Mouse (Mus musculus): ENCODE measurements at regions not wholly inside any gene's neighbourhood (a gene's known extent, or its start where the extent isn't known, plus 50 kb on each side); places are given as distances from the start of the nearest gene placed in this dataset.
A peak's percentile ranks its signal among the peaks of the same experiment; 100 is the strongest.
"Not testable (repeated sequence)": the region's sequence is repeated elsewhere in the genome, so short reads cannot be mapped to it uniquely, and the experiment has no call there.

DNA sequence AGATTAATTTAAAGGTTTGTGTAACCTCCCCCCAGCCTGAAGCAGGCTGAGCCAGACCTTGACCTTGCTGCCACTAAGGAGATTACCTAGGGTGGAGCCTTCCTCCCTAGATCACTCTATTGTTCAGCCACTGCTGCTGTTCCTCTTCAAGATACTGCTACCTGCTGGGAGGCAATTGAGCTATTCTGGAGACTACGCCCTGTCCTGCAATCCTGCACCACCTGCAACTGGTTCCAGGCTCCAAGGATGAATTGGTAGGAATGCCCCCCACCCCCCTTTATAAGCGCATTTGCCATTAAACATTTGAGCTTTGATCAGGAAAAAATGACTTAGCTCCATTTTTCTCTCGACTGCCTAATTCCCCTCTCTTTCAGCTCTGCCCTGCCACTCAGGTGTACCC is 1220.0 kb upstream of the Klhl29 start:
- H3K9me3 ChIP-seq (ENCODE audit: control insufficient read depth, insufficient read depth, low read depth, low read length); H3K4me3 ChIP-seq (ENCODE audit: insufficient read depth in 1 of 2, low read depth in 1 of 2, low read length in 2 of 2, poor library complexity in 1 of 2, severe bottlenecking in 1 of 2); H3K36me3 ChIP-seq (ENCODE audit: control insufficient read depth, insufficient read depth, low read length, poor library complexity, severe bottlenecking); in situ Hi-C loops (cut with MboI; ENCODE audit: low sequenced_read_pairs in 2 of 2, unreplicated experiment in 2 of 2); H3K9ac ChIP-seq (ENCODE audit: insufficient read depth, low read depth, low read length, poor library complexity, severe bottlenecking): not testable (repeated sequence)
- peak; percentile 23; the same call in 1 of the 2 replicates for TF ChIP-seq CHD2 (IDR thresholded peaks at IDR 0.05; ENCODE audit: low read depth, low read length)
- DNase-seq (ENCODE audit: low read depth, low spot score) = peak; percentile 75
- Histone ChIP-seq H3K27ac (ENCODE audit: insufficient read depth, low read depth, low read length, poor library complexity, severe bottlenecking) (peak overlapping the region; percentile 87), H3K4me1 (ENCODE audit: control insufficient read depth in 2 of 2, insufficient read depth in 2 of 2, low read length in 2 of 2, poor library complexity in 1 of 2) (peaks cover 0 to 10% of the 10 kb centered on the region in 2 experiments; a peak in 2 of 4 replicates)

DNA sequence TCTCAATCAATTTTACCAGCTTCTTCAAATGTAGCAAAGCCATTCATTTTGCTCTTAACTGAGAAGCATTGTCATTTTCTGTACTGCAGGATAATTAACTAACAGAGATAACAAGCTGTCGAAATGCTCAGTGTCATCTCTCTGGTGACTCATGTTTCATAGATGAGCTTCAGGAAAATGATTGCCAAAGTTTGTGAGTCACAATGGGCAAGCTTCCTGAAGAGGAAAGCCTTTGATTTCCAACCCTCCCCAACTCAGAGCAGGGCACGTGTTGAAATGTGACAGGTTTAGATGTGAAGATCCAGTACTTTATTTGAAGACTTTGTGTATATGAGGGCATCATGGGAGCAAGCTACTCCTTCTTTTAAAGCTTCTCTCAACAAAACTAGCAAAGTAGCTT is 1214.7 kb upstream of the Klhl29 start:
- Histone ChIP-seq H3K9me3 (ENCODE audit: control insufficient read depth, insufficient read depth, low read depth, low read length) (no peaks in the 10 kb centered on the region), H3K36me3 (ENCODE audit: control insufficient read depth, insufficient read depth, low read length, poor library complexity, severe bottlenecking) (no peaks in the 10 kb centered on the region), H3K27ac (ENCODE audit: insufficient read depth, low read depth, low read length, poor library complexity, severe bottlenecking) (no peak overlapping the region), H3K4me1 (ENCODE audit: control insufficient read depth in 2 of 2, insufficient read depth in 2 of 2, low read length in 2 of 2, poor library complexity in 1 of 2) (peaks cover 0 to 10% of the 10 kb centered on the region in 2 experiments; a peak in 2 of 4 replicates), H3K9ac (ENCODE audit: insufficient read depth, low read depth, low read length, poor library complexity, severe bottlenecking) (no peak overlapping the region), H3K4me3 (ENCODE audit: insufficient read depth in 1 of 2, low read depth in 1 of 2, low read length in 2 of 2, poor library complexity in 1 of 2, severe bottlenecking in 1 of 2) (no peak overlapping the region)
- TF ChIP-seq ZC3H11A (IDR thresholded peaks at IDR 0.05; ENCODE audit: borderline replicate concordance, low read depth, low read length) = no peak
- TF ChIP-seq MAFK (IDR thresholded peaks at IDR 0.05; ENCODE audit: insufficient read depth, low read depth, low read length) = no peak
- TF ChIP-seq CHD2 (IDR thresholded peaks at IDR 0.05; ENCODE audit: low read depth, low read length) = no peak
- no peak for TF ChIP-seq HCFC1 (IDR thresholded peaks at IDR 0.05; ENCODE audit: borderline replicate concordance, insufficient read depth, low read length)
- no peak for TF ChIP-seq ZNF384 (IDR thresholded peaks at IDR 0.05; ENCODE audit: low read depth, low read length)
- in situ Hi-C loops (cut with MboI; ENCODE audit: low sequenced_read_pairs in 2 of 2, unreplicated experiment in 2 of 2) = no loop called here
- DNase-seq (ENCODE audit: low read depth, low spot score) = no peak

DNA sequence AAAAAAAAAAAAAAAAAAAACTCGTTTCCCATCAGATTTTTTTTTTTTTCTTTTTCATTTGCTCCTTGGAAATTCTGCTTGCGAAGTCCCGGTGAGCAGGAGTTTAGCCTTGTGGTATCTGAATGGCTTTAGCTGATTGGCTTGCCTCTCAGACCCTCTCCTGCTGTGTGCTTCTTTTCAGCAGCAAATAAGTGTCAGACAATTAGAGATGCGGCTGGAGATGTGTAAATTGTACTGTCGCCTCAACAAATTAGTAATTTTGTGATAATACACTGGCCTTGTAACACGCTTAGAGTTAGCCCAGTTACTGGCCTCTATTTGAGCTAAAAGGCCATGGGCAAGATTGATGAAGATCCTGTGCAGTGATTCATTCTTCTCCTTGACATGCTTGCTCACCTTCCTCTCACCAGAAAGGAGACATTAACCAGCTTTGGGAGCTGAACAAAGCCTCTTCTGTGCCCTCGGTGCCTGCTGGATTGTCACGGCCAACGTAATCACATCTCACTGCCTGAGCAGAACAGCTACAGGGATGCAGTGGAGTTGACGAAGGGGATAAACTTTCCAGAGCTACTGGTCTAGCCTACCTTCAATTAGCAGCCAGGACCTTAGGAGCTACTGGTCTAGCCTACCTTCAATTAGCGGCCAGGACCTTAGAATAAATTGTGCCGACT is 1212.7 kb upstream of the Klhl29 start:
- in situ Hi-C loops (cut with MboI; ENCODE audit: low sequenced_read_pairs in 2 of 2, unreplicated experiment in 2 of 2) = no loop called here
- Histone ChIP-seq H3K36me3 (ENCODE audit: control insufficient read depth, insufficient read depth, low read length, poor library complexity, severe bottlenecking) (no peaks in the 10 kb centered on the region), H3K9me3 (ENCODE audit: control insufficient read depth, insufficient read depth, low read depth, low read length) (no peaks in the 10 kb centered on the region), H3K4me3 (ENCODE audit: insufficient read depth in 1 of 2, low read depth in 1 of 2, low read length in 2 of 2, poor library complexity in 1 of 2, severe bottlenecking in 1 of 2) (no peak overlapping the region), H3K9ac (ENCODE audit: insufficient read depth, low read depth, low read length, poor library complexity, severe bottlenecking) (no peak overlapping the region), H3K4me1 (ENCODE audit: control insufficient read depth in 2 of 2, insufficient read depth in 2 of 2, low read length in 2 of 2, poor library complexity in 1 of 2) (no peaks in the 10 kb centered on the region), H3K27ac (ENCODE audit: insufficient read depth, low read depth, low read length, poor library complexity, severe bottlenecking) (no peak overlapping the region)
- TF ChIP-seq HCFC1 (IDR thresholded peaks at IDR 0.05; ENCODE audit: borderline replicate concordance, insufficient read depth, low read length) (no peak), ZNF384 (IDR thresholded peaks at IDR 0.05; ENCODE audit: low read depth, low read length) (0 out of 2 replicates have a peak, but pooled peaks have one; percentile 52), MAFK (IDR thresholded peaks at IDR 0.05; ENCODE audit: insufficient read depth, low read depth, low read length) (no peak)
- no peak for DNase-seq (ENCODE audit: low read depth, low spot score)

GRCm38 (mm10) chr12:6580195-6580594 is 1204.7 kb upstream of the Klhl29 start:
- in situ Hi-C loops (cut with MboI; ENCODE audit: low sequenced_read_pairs in 2 of 2, unreplicated experiment in 2 of 2) = no loop called here
- no peak for DNase-seq (ENCODE audit: low read depth, low spot score)
- no peak for TF ChIP-seq ZNF384 (IDR thresholded peaks at IDR 0.05; ENCODE audit: low read depth, low read length)
- no peak for TF ChIP-seq MAFK (IDR thresholded peaks at IDR 0.05; ENCODE audit: insufficient read depth, low read depth, low read length)
- no peak for TF ChIP-seq CHD2 (IDR thresholded peaks at IDR 0.05; ENCODE audit: low read depth, low read length)
- TF ChIP-seq HCFC1 (IDR thresholded peaks at IDR 0.05; ENCODE audit: borderline replicate concordance, insufficient read depth, low read length) = no peak
- TF ChIP-seq ZC3H11A (IDR thresholded peaks at IDR 0.05; ENCODE audit: borderline replicate concordance, low read depth, low read length) = no peak

DNA sequence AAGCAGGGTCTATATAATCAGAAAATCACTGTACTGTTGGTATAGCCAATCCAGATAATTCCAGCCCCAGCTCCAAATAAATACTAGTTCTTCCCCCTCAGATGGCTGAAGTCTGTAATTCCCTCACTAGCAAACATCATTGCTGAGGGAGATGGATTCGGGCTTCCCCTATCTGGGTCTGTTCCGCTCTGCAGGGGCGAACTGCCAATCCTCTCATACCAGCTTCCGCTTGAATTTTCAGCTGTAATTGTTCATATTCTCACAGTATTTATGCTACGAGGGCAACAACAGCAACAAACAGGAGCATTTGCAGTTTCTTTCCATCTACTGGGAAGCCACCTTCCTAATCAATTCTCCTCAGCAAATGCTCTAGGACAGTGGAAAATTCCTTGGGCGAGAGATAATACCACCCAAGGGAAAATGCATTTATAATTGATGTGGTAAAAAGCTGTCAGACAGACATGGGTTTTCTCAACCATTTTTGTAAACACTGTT is 1201.4 kb upstream of the Klhl29 start:
- Histone ChIP-seq H3K36me3 (ENCODE audit: control insufficient read depth, insufficient read depth, low read length, poor library complexity, severe bottlenecking) (no peaks in the 10 kb centered on the region), H3K9ac (ENCODE audit: insufficient read depth, low read depth, low read length, poor library complexity, severe bottlenecking) (no peak overlapping the region), H3K9me3 (ENCODE audit: control insufficient read depth, insufficient read depth, low read depth, low read length) (peaks cover 2% of the 10 kb centered on the region; the same call in 1 of the 2 replicates), H3K4me1 (ENCODE audit: control insufficient read depth in 2 of 2, insufficient read depth in 2 of 2, low read length in 2 of 2, poor library complexity in 1 of 2) (no peaks in the 10 kb centered on the region), H3K4me3 (ENCODE audit: insufficient read depth in 1 of 2, low read depth in 1 of 2, low read length in 2 of 2, poor library complexity in 1 of 2, severe bottlenecking in 1 of 2) (no peak overlapping the region), H3K27ac (ENCODE audit: insufficient read depth, low read depth, low read length, poor library complexity, severe bottlenecking) (no peak overlapping the region)
- TF ChIP-seq MAFK (IDR thresholded peaks at IDR 0.05; ENCODE audit: insufficient read depth, low read depth, low read length) (no peak), CHD2 (IDR thresholded peaks at IDR 0.05; ENCODE audit: low read depth, low read length) (no peak), ZNF384 (IDR thresholded peaks at IDR 0.05; ENCODE audit: low read depth, low read length) (no peak), HCFC1 (IDR thresholded peaks at IDR 0.05; ENCODE audit: borderline replicate concordance, insufficient read depth, low read length) (no peak)
- in situ Hi-C loops (cut with MboI; ENCODE audit: low sequenced_read_pairs in 2 of 2, unreplicated experiment in 2 of 2) = no loop called here
- DNase-seq (ENCODE audit: low read depth, low spot score) = no peak

More at GRCm38 (mm10) chr12:6580195-6580594, 1204.7 kb upstream of the Klhl29 start:
- Histone ChIP-seq H3K4me3 (ENCODE audit: insufficient read depth in 1 of 2, low read depth in 1 of 2, low read length in 2 of 2, poor library complexity in 1 of 2, severe bottlenecking in 1 of 2) (no peak overlapping the region), H3K36me3 (ENCODE audit: control insufficient read depth, insufficient read depth, low read length, poor library complexity, severe bottlenecking) (no peaks in the 10 kb centered on the region), H3K27ac (ENCODE audit: insufficient read depth, low read depth, low read length, poor library complexity, severe bottlenecking) (no peak overlapping the region), H3K4me1 (ENCODE audit: control insufficient read depth in 2 of 2, insufficient read depth in 2 of 2, low read length in 2 of 2, poor library complexity in 1 of 2) (no peaks in the 10 kb centered on the region), H3K9ac (ENCODE audit: insufficient read depth, low read depth, low read length, poor library complexity, severe bottlenecking) (no peak overlapping the region), H3K9me3 (ENCODE audit: control insufficient read depth, insufficient read depth, low read depth, low read length) (no peaks in the 10 kb centered on the region)

Data from ES-E14 (cell line).